Mouse (Mus musculus): ENCODE measurements at regions not wholly inside any gene's neighbourhood (a gene's known extent, or its start where the extent isn't known, plus 50 kb on each side); places are given as distances from the start of the nearest gene placed in this dataset.

- DNase-seq (ENCODE audit: low spot score in 2 of 2) = no peak
Observed at GRCm38 (mm10) chrX:128585496-128586105, 849.2 kb upstream of the Cldn34c4 start.

- no peak for DNase-seq (ENCODE audit: low spot score in 2 of 2)
Observed at GRCm38 (mm10) chrX:128577402-128577801, 841.0 kb upstream of the Cldn34c4 start.

- DNase-seq (ENCODE audit: low spot score in 2 of 2) = peak; percentile 2 to 3
Observed at GRCm38 (mm10) chrX:128576269-128576871, 840.0 kb upstream of the Cldn34c4 start.
